Mouse (Mus musculus): Measurements from ENCODE around the gene 4930523C07Rik. TPM values are rescaled to one million over a fixed set of nuclear protein-coding genes. Genes with fewer than 3 reads are reported as not detected.

The 4930523C07Rik gene
- 541 TPM for polyA plus RNA-seq (2017; shearing (Covaris generic))

DNA sequence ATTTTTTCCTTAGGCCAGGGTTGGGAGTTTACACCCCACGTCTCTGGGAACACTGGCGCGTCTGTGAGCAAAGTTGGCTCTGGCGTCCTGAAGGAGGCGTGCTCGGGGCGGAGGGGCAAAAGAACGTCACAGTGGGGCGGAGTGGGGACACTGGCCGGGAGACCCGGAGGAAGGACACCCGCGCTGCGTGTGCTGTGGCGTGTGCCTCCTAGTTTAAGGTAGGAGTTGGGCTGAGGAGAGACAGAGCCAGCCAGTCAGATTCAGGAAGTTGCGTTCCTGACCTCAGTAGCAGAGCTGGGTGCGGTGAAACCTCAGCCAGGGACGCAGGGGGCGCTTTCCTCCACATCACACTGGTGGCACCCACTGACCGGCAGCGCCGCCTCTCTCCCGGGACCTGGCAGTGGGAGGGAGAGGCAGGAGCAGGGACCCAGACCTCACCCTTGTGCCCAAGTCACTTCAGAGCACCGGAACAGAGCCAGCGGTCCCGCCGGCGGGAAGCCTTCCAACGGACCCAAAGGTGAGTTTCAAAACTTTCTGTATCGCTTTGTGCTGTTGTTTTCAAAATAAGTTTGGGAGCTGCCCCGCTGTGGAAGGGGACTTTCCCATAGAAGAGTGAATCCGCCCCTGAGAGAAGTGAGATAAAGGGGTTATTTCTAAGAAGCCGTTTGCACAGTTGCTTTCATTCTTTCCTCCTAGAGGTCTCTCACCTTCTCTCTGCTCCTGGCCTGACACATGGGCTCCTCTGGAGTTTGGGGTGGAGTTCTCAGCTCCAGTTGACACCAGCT lies at the start of gene 4930523C07Rik:
Gene 4930523C07Rik, plus strand, starts transcription at position 146 of the 785 bp plus-strand sequence.

Other genes with a start within 250 kb of the 4930523C07Rik start
- gene Tnn, start 109.2 kb downstream of the 4930523C07Rik start, polyA plus RNA-seq (2017; shearing (Covaris generic)), result not detected
- 112 TPM for gene Mrps14, start 150.8 kb downstream of the 4930523C07Rik start, polyA plus RNA-seq (2017; shearing (Covaris generic))
- 151 TPM for gene Cacybp, start 168.5 kb downstream of the 4930523C07Rik start, polyA plus RNA-seq (2017; shearing (Covaris generic))